ENCODE assay signal across 17 mouse cellular contexts in the genomic region with DNA sequence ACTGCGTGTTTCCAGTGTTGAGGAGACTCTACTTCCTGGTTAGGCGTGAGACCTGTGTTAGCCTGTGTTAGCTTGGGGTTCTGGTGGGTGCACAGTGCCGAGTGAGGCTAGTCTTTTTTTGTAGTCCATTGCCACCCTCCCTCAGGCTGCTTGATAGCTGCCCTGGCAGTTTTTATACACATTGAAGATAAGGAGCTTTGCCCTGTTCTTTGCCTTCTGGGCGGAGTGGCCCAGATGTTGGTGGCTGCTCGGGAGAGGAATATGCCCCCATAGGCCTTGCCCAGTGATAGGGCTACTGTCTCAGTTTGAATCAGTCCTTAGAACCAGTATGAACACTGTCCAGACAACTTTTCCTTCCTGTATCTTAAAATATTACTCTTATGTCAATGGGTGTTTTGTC. TPM values are rescaled to one million over a fixed set of nuclear protein-coding genes. Genes with fewer than 3 reads are reported as not detected.
DNase-seq lines count a peak whose midpoint lies in the region; ATAC-seq and TF ChIP-seq lines count a peak whose summit lies in the region.
"Had no signal": no experiment of that assay in that cellular context is flagged by ENCODE, and none has a peak within 500 bp of the region (broad histone marks: within the 10 kb centered on the region; RNA-seq: fewer than 3 reads in every experiment).

No protein-coding gene starts in this region.

- 45% methylated on average over 5 of the region's 5 CpGs for WGBS in heart, adult 2 months
- 25% methylated on average over 5 of the region's 5 CpGs for WGBS in liver, embryonic 15.5 days (ENCODE audit: insufficient replicate concordance)
- WGBS in stomach, embryonic 16.5 days, result 66% methylated on average over 5 of the region's 5 CpGs

- TF ChIP-seq POLR2A in heart, adult 2 months (IDR thresholded peaks at IDR 0.05; ENCODE audit: insufficient read depth, low read depth, low read length), result no peak

- DNase-seq in heart, adult 2 months, result no peak
- no peak for DNase-seq in heart, adult 9 months (ENCODE audit: low spot score in 2 of 2)
- DNase-seq in layer of hippocampus, adult 2 months (ENCODE audit: low spot score in 2 of 2), result no peak
- DNase-seq in layer of hippocampus, postnatal 14 days (ENCODE audit: low spot score in 2 of 2), result no peak
- no peak for DNase-seq in layer of hippocampus, adult 9-10 months (ENCODE audit: low spot score)
- no peak for DNase-seq in B cell, adult 2 months
- DNase-seq: cerebellum, adult 11-12 months; kidney, adult 18-20 months; lung, postnatal 14 days; thymus, adult 18-20 months had no signal

- H3K4me3 ChIP-seq in heart, adult 2 months, result no peak overlapping the region
- no peak overlapping the region for H3K4me3 ChIP-seq in layer of hippocampus, adult 2 months
- H3K4me3 ChIP-seq in liver, embryonic 15.5 days (replicated peaks), result no peak overlapping the region
- H3K4me3 ChIP-seq in stomach, embryonic 16.5 days (replicated peaks; ENCODE audit: low read length), result no peak overlapping the region
- H3K4me3 ChIP-seq: left cerebral cortex, adult 2 months; limb, embryonic 15.5 days; midbrain, embryonic 13.5 days had no signal

- no peaks in the 10 kb centered on the region for H3K9me3 ChIP-seq in liver, embryonic 15.5 days (replicated peaks)
- no peaks in the 10 kb centered on the region for H3K9me3 ChIP-seq in stomach, embryonic 16.5 days (replicated peaks; ENCODE audit: control insufficient read depth, low read length)
- H3K9me3 ChIP-seq: limb, embryonic 15.5 days; midbrain, embryonic 13.5 days had no signal

- no peak for TF ChIP-seq CTCF in heart, adult 2 months (IDR thresholded peaks at IDR 0.05)
- TF ChIP-seq CTCF in layer of hippocampus, adult 2 months (conservative IDR thresholded peaks at IDR 0.05), result no peak

- no peak overlapping the region for H3K9ac ChIP-seq in heart, adult 2 months (ENCODE audit: low read depth, low read length)
- H3K9ac ChIP-seq in liver, embryonic 15.5 days, result 0 out of 2 replicates have a peak overlapping the region, but pooled peaks have one; percentile 23
- H3K9ac ChIP-seq in stomach, embryonic 16.5 days (ENCODE audit: low read length), result 0 out of 2 replicates have a peak overlapping the region, but pooled peaks have one; percentile 8
- H3K9ac ChIP-seq: hindbrain, embryonic 14.5 days; limb, embryonic 15.5 days; midbrain, embryonic 13.5 days had no signal

- peak; percentile 43 for ATAC-seq in liver, embryonic 15.5 days (ENCODE audit: insufficient read depth)
- ATAC-seq in stomach, embryonic 16.5 days (ENCODE audit: insufficient read depth, low FRiP score), result no peak
- ATAC-seq: forebrain, embryonic 14.5 days; midbrain, embryonic 13.5 days had no signal

- no peaks in the 10 kb centered on the region for H3K27me3 ChIP-seq in heart, adult 2 months (ENCODE audit: control insufficient read depth, insufficient read depth, low read length)
- no peaks in the 10 kb centered on the region for H3K27me3 ChIP-seq in liver, embryonic 15.5 days
- no peaks in the 10 kb centered on the region for H3K27me3 ChIP-seq in stomach, embryonic 16.5 days (ENCODE audit: control insufficient read depth, insufficient read depth, low read length)
- H3K27me3 ChIP-seq: limb, embryonic 15.5 days; midbrain, embryonic 13.5 days had no signal

- peaks cover 18% of the 10 kb centered on the region for H3K36me3 ChIP-seq in heart, adult 2 months (ENCODE audit: control insufficient read depth, insufficient read depth, low read length)
- H3K36me3 ChIP-seq in liver, embryonic 15.5 days (replicated peaks), result 0 out of 2 replicates have a peak, but pooled peaks cover 3% of the 10 kb centered on the region
- H3K36me3 ChIP-seq in stomach, embryonic 16.5 days (ENCODE audit: control insufficient read depth, insufficient read depth, low read length), result no peaks in the 10 kb centered on the region
- H3K36me3 ChIP-seq: limb, embryonic 15.5 days; midbrain, embryonic 13.5 days had no signal

- intact Hi-C loops in heart, adult 2 months (cut with DNase I), result no loop called here

- H3K79me2 ChIP-seq in heart, adult 2 months (replicated peaks; ENCODE audit: control insufficient read depth, insufficient read depth, low read length), result peaks cover 8% of the 10 kb centered on the region

- H3K4me1 ChIP-seq in heart, adult 2 months (ENCODE audit: control insufficient read depth, insufficient read depth, low read length), result peaks cover 24% of the 10 kb centered on the region
- H3K4me1 ChIP-seq in liver, embryonic 15.5 days (replicated peaks), result peaks cover 93% of the 10 kb centered on the region
- H3K4me1 ChIP-seq in stomach, embryonic 16.5 days (ENCODE audit: control insufficient read depth, insufficient read depth, low read length), result peaks cover 57% of the 10 kb centered on the region

- TF ChIP-seq EP300 in heart, adult 2 months (IDR thresholded peaks at IDR 0.05; ENCODE audit: insufficient read depth, low read depth, low read length), result no peak

- H3K4me2 ChIP-seq in liver, embryonic 15.5 days, result peak overlapping the region; percentile 44
- no peak overlapping the region for H3K4me2 ChIP-seq in stomach, embryonic 16.5 days (ENCODE audit: low read depth, low read length)
- H3K4me2 ChIP-seq: hindbrain, embryonic 14.5 days; limb, embryonic 15.5 days; midbrain, embryonic 13.5 days had no signal

- peak overlapping the region; percentile 6; the same call in 1 of the 2 replicates for H3K27ac ChIP-seq in heart, adult 2 months
- peak overlapping the region; percentile 33; the same call in 1 of the 2 replicates for H3K27ac ChIP-seq in layer of hippocampus, adult 2 months
- peak overlapping the region; percentile 42; the same call in 1 of the 2 replicates for H3K27ac ChIP-seq in liver, embryonic 15.5 days (replicated peaks)
- H3K27ac ChIP-seq in stomach, embryonic 16.5 days (ENCODE audit: low read length), result peak overlapping the region; percentile 17; the same call in 1 of the 2 replicates
- H3K27ac ChIP-seq: hindbrain, embryonic 14.5 days; left cerebral cortex, adult 2 months; limb, embryonic 15.5 days; midbrain, embryonic 13.5 days had no signal

RNA-seq across cellular contexts. Expression of gene Vdac1, which starts 5.7 kb away (rescaled TPM):
- 1,000 to 10,000 TPM in 1 of 2 experiments, 100 to 1,000 TPM in 1; 987 to 1,141 TPM for total RNA-seq in heart, adult 2 months (2021)
- polyA plus RNA-seq in heart, adult 2 months (2012; rRNA removed), result 422 and 713 TPM in 2 replicates
- 100 to 1,000 TPM; 513 to 524 TPM for total RNA-seq in layer of hippocampus, adult 2 months (2021)
- 100 to 1,000 TPM; 564 to 569 TPM for total RNA-seq in layer of hippocampus, postnatal 14 days (2021)
- polyA plus RNA-seq in liver, embryonic 15.5 days (2015; fragmentation: Nextera tagmentation; extraction: Ambion mirVana), result 119 TPM in 2 replicates
- polyA plus RNA-seq in stomach, embryonic 16.5 days (2015; fragmentation: Nextera tagmentation; extraction: Ambion mirVana), result 280 and 325 TPM in 2 replicates

RNA-seq across cellular contexts. Expression of gene 9530068E07Rik, which starts 29.9 kb away (rescaled TPM):
- total RNA-seq in heart, adult 2 months (2021), result 10 to 100 TPM; 71.1 to 73.9 TPM
- polyA plus RNA-seq in heart, adult 2 months (2012; rRNA removed), result 96.3 and 140 TPM in 2 replicates
- total RNA-seq in layer of hippocampus, adult 2 months (2021), result 10 to 100 TPM; 61.3 to 65.5 TPM
- 10 to 100 TPM; 82.2 to 82.4 TPM for total RNA-seq in layer of hippocampus, postnatal 14 days (2021)
- polyA plus RNA-seq in liver, embryonic 15.5 days (2015; fragmentation: Nextera tagmentation; extraction: Ambion mirVana), result 55.4 and 58.7 TPM in 2 replicates
- 187 and 200 TPM in 2 replicates for polyA plus RNA-seq in stomach, embryonic 16.5 days (2015; fragmentation: Nextera tagmentation; extraction: Ambion mirVana)
